Mouse (Mus musculus): ENCODE data around the gene Taok3. TPM values are rescaled to one million over a fixed set of nuclear protein-coding genes. Genes with fewer than 3 reads are reported as not detected.

The Taok3 gene
- total and polyA plus RNA-seq, 3 experiments, result 32.1 to 79.2 TPM; not detected in 1

- TF ChIP-seq MEF2A (IDR thresholded peaks at IDR 0.05; ENCODE audit: extremely low read depth, insufficient replicate concordance, low read depth, low read length, poor library complexity, severe bottlenecking), result no peak
These were observed 164.8 kb downstream of the Taok3 start for GRCm38 (mm10) chr5:117284682-117285081.

GRCm38 (mm10) chr5:117285266-117285665 lies 165.3 kb downstream of the Taok3 start:
- Histone ChIP-seq H3K27me3 (ENCODE audit: control insufficient read depth in 1 of 2, insufficient read depth in 2 of 2, low read length in 2 of 2) (no peaks in the 10 kb centered on the region), H3K9ac (ENCODE audit: control insufficient read depth, low read depth, low read length, poor library complexity, severe bottlenecking) (peak overlapping the region; percentile 7; the same call in 1 of the 2 replicates), H3K27ac (ENCODE audit: control insufficient read depth, low read depth, low read length) (no peak overlapping the region), H3K9me3 (replicated peaks; ENCODE audit: insufficient read depth, low read length) (no peaks in the 10 kb centered on the region), H3K79me2 (ENCODE audit: control insufficient read depth, insufficient read depth, low read length, poor library complexity) (peaks cover 28% of the 10 kb centered on the region), H3K4me3 (ENCODE audit: control insufficient read depth in 1 of 2, insufficient read depth in 1 of 2, low read depth in 2 of 2, low read length in 2 of 2) (no peak overlapping the region), H3K4me1 (ENCODE audit: control insufficient read depth in 1 of 2, insufficient read depth in 2 of 2, low read length in 2 of 2) (peaks cover 17 to 39% of the 10 kb centered on the region in 2 experiments), H3K36me3 (ENCODE audit: control insufficient read depth in 1 of 2, insufficient read depth in 2 of 2, low read length in 2 of 2) (peaks cover 5 to 41% of the 10 kb centered on the region in 2 experiments)
- no peak for DNase-seq (ENCODE audit: low read depth, low spot score)
- TF ChIP-seq CHD1 (IDR thresholded peaks at IDR 0.05; ENCODE audit: low read depth, low read length) (no peak), TCF12 (IDR thresholded peaks at IDR 0.05; ENCODE audit: low read depth, low read length) (no peak), CTCF (IDR thresholded peaks at IDR 0.05 in 2 of 3, conservative IDR thresholded peaks at IDR 0.05 in 1 of 3; ENCODE audit: control insufficient read depth in 1 of 3, insufficient read depth in 1 of 3, low read depth in 2 of 3, low read length in 3 of 3, poor library complexity in 1 of 3, severe bottlenecking in 1 of 3) (no peak), ZMIZ1 (IDR thresholded peaks at IDR 0.05; ENCODE audit: low read depth, low read length) (no peak), MAFK (IDR thresholded peaks at IDR 0.05; ENCODE audit: borderline replicate concordance, low read depth, low read length) (no peak), HCFC1 (IDR thresholded peaks at IDR 0.05; ENCODE audit: low read depth, low read length) (no peak), GATA1 (IDR thresholded peaks at IDR 0.05; ENCODE audit: low read depth, low read length) (no peak), MXI1 (IDR thresholded peaks at IDR 0.05; ENCODE audit: low read depth, low read length) (no peak), JUND (IDR thresholded peaks at IDR 0.05; ENCODE audit: low read depth, low read length) (no peak), ETS1 (IDR thresholded peaks at IDR 0.05; ENCODE audit: low read depth, low read length) (no peak), BHLHE40 (IDR thresholded peaks at IDR 0.05; ENCODE audit: borderline replicate concordance, low read depth, low read length) (no peak), UBTF (IDR thresholded peaks at IDR 0.05; ENCODE audit: borderline replicate concordance, insufficient read depth, low read depth, low read length) (no peak), CHD2 (IDR thresholded peaks at IDR 0.05; ENCODE audit: low read length) (no peak), MAZ (IDR thresholded peaks at IDR 0.05; ENCODE audit: low read depth, low read length) (no peak), MAX (IDR thresholded peaks at IDR 0.05; ENCODE audit: low read length) (no peak), POLR2A (IDR thresholded peaks at IDR 0.05; ENCODE audit: control insufficient read depth in 1 of 2, insufficient read depth in 1 of 2, low read depth in 1 of 2, low read length in 2 of 2, poor library complexity in 1 of 2) (no peak)

More at GRCm38 (mm10) chr5:117284682-117285081, 164.8 kb downstream of the Taok3 start:
- peak overlapping the region; percentile 5; the same call in 1 of the 2 replicates for H3K27ac ChIP-seq (ENCODE audit: control insufficient read depth, low read depth, low read length)
- H3K9ac ChIP-seq (ENCODE audit: control insufficient read depth, low read depth, low read length, poor library complexity, severe bottlenecking), result no peak overlapping the region
- peaks cover 22 to 45% of the 10 kb centered on the region in 2 experiments for H3K4me1 ChIP-seq (ENCODE audit: control insufficient read depth in 1 of 2, insufficient read depth in 2 of 2, low read length in 2 of 2)
- DNase-seq (ENCODE audit: low read depth, low spot score), result no peak
- no peaks in the 10 kb centered on the region for H3K27me3 ChIP-seq (ENCODE audit: control insufficient read depth in 1 of 2, insufficient read depth in 2 of 2, low read length in 2 of 2)
- peaks cover 5 to 47% of the 10 kb centered on the region in 2 experiments for H3K36me3 ChIP-seq (ENCODE audit: control insufficient read depth in 1 of 2, insufficient read depth in 2 of 2, low read length in 2 of 2)
- peaks cover 28% of the 10 kb centered on the region for H3K79me2 ChIP-seq (ENCODE audit: control insufficient read depth, insufficient read depth, low read length, poor library complexity)
- H3K4me3 ChIP-seq (ENCODE audit: control insufficient read depth in 1 of 2, insufficient read depth in 1 of 2, low read depth in 2 of 2, low read length in 2 of 2), result no peak overlapping the region
- no peaks in the 10 kb centered on the region for H3K9me3 ChIP-seq (replicated peaks; ENCODE audit: insufficient read depth, low read length)
